Mouse (Mus musculus) forebrain, postnatal 0 days (tissue): ENCODE data around the gene Glb1. TPM values are rescaled to one million over a fixed set of nuclear protein-coding genes. Genes with fewer than 3 reads are reported as not detected.

Experiments
- ATAC-seq: fragments of 200-750 bp; cut with Nextera tagmentation; 2 replicates; pipeline ENCODE4 v1.8.0; 2017; ENCODE audit warnings: mild to moderate bottlenecking, moderate library complexity
- DNase-seq: peaks from one replicate; pipeline ENCODE4 v3.0.0-alpha.2; 2015
- H3K27ac ChIP-seq: fragments of 300-500 bp; sonication (generic); 2 replicates; pipeline ENCODE4 v1.5.1; 2014; ENCODE audit warnings: low read depth, mild to moderate bottlenecking, antibody characterized with exemption, low read length, moderate library complexity, mixed read lengths
- H3K27me3 ChIP-seq: fragments of 300-500 bp; sonication (generic); 2 replicates; pipeline ENCODE4 v1.6.1; 2014; ENCODE audit warnings: mild to moderate bottlenecking, low read length, mixed read lengths; ENCODE audit not compliant: insufficient read depth
- H3K36me3 ChIP-seq: fragments of 300-500 bp; sonication (generic); 2 replicates; pipeline ENCODE4 v1.6.1; 2014; ENCODE audit warnings: mild to moderate bottlenecking, moderate library complexity; ENCODE audit not compliant: insufficient read depth
- H3K4me1 ChIP-seq: fragments of 300-500 bp; sonication (generic); 2 replicates; pipeline ENCODE4 v1.6.1; 2014; ENCODE audit warnings: antibody characterized with exemption; ENCODE audit not compliant: insufficient read depth
- H3K4me2 ChIP-seq: fragments of 300-500 bp; sonication (generic); 2 replicates; pipeline ENCODE4 v1.6.1; 2014; ENCODE audit warnings: low read depth, mild to moderate bottlenecking, moderate library complexity
- H3K4me3 ChIP-seq: fragments of 300-500 bp; sonication (generic); 2 replicates; pipeline ENCODE4 v1.5.1; 2014; ENCODE audit warnings: low read depth, low read length, mixed read lengths
- H3K9ac ChIP-seq: fragments of 300-500 bp; sonication (generic); 2 replicates; pipeline ENCODE4 v1.6.1; 2014; ENCODE audit warnings: mild to moderate bottlenecking
- H3K9me3 ChIP-seq: fragments of 300-500 bp; sonication (generic); 2 replicates; pipeline ENCODE4 v1.6.1; 2016; ENCODE audit warnings: low read length
- CTCF ChIP-seq: sonication (generic); IDR thresholded peaks from 2 replicates; pipeline ENCODE4 v1.5.1; 2016; ENCODE audit warnings: antibody characterized with exemption, control low read depth, low read depth
- WGBS: fragments of 180-500 bp; shearing (Covaris S2); extraction: QIAGEN DNeasy Blood & Tissue Kit; methylation state at CpG from one replicate; pipeline ENCODE4 v1.1.7; 2014; 5-methylcytosine and 5-hydroxymethylcytosine counted together
- polyA plus RNA-seq: library from polyadenylated mRNA; unstranded; fragments of >200 nt; fragmentation: Nextera tagmentation; extraction: Ambion mirVana; gene quantifications from 2 replicates; pipeline ENCODE4 v1.2.1, GENCODE M21; 2015
- total RNA-seq: library from RNA; depleted of rRNA; stranded (reverse); fragments of >200 nt; gene quantifications from 2 replicates; pipeline ENCODE4 v1.2.3, GENCODE M21; 2014

Gene Glb1
- total and polyA plus RNA-seq, 2 experiments from 2014 or later: 26.1 to 32.3 TPM

DNA sequence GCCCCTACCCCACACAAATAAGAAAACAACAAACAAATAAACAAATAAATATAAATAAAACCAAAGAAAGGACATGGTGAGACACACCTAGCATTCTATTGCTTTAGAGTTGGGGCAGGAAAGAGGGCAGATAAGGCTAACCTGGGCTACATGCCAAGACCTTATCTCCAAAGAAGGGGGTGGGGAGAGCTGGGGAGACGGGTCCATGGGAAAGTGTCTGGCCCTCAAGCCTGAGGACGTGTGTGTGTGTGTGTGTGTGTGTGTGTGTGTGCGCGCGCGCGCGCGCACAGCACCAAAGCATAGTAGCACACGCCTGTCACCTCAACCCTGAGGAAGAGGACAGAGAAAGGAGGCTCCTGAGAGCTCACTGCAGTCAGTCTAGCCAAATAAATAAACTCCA is 23.7 kb upstream of the Glb1 start:
- Histone ChIP-seq H3K4me3 (no peak overlapping the region), H3K36me3 (no peaks in the 10 kb centered on the region), H3K9ac (no peak overlapping the region), H3K9me3 (no peaks in the 10 kb centered on the region), H3K27ac (no peak overlapping the region), H3K27me3 (no peaks in the 10 kb centered on the region), H3K4me2 (no peak overlapping the region), H3K4me1 (no peaks in the 10 kb centered on the region)
- no peak for ATAC-seq
- DNase-seq: no peak
- no peak for TF ChIP-seq CTCF
- WGBS: 93% methylated on average over 10 of the region's 10 CpGs

DNA sequence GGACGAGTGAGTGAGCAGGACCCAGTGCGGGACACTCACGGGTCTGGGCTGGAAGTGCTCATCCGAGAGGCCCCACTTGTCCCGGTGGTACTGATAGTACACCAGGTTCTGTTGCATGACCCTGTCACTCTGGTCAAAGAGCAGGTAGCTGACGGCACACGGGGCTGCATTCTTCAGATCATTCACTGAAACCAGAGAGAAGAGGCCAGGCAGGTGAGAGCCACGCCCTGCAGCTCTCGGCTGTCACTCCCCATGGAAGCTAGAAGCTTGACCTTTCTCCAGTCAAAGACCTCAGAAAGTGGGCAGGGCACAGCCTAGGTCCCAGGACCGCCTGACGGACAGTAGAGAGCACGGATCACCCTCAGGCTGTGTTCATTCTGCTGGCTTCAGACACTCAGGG is 21.0 kb upstream of the Glb1 start:
- no peaks in the 10 kb centered on the region for H3K9me3 ChIP-seq
- H3K4me2 ChIP-seq: no peak overlapping the region
- TF ChIP-seq CTCF: no peak
- H3K4me3 ChIP-seq: no peak overlapping the region
- ATAC-seq (no peak), DNase-seq (no peak)
- WGBS: 89% methylated on average over 12 of the region's 12 CpGs
- H3K9ac ChIP-seq: no peak overlapping the region
- H3K27me3 ChIP-seq: no peaks in the 10 kb centered on the region
- 0 out of 2 replicates have a peak, but pooled peaks cover 5% of the 10 kb centered on the region for H3K36me3 ChIP-seq
- H3K4me1 ChIP-seq: no peaks in the 10 kb centered on the region
- H3K27ac ChIP-seq: no peak overlapping the region

- H3K27ac ChIP-seq: no peak overlapping the region
- no peaks in the 10 kb centered on the region for H3K9me3 ChIP-seq
- H3K36me3 ChIP-seq: 0 out of 2 replicates have a peak, but pooled peaks cover 5% of the 10 kb centered on the region
- peak; percentile 71 for TF ChIP-seq CTCF
- H3K4me2 ChIP-seq: no peak overlapping the region
- peak; percentile 82 for DNase-seq
- H3K9ac ChIP-seq: no peak overlapping the region
- WGBS: 71% methylated on average over 17 of the region's 17 CpGs
- ATAC-seq: peak; percentile 72
- H3K27me3 ChIP-seq: no peaks in the 10 kb centered on the region
- no peaks in the 10 kb centered on the region for H3K4me1 ChIP-seq
- H3K4me3 ChIP-seq: no peak overlapping the region
These were observed 19.8 kb upstream of the Glb1 start for GRCm38 (mm10) chr9:114380881-114381733.

DNA sequence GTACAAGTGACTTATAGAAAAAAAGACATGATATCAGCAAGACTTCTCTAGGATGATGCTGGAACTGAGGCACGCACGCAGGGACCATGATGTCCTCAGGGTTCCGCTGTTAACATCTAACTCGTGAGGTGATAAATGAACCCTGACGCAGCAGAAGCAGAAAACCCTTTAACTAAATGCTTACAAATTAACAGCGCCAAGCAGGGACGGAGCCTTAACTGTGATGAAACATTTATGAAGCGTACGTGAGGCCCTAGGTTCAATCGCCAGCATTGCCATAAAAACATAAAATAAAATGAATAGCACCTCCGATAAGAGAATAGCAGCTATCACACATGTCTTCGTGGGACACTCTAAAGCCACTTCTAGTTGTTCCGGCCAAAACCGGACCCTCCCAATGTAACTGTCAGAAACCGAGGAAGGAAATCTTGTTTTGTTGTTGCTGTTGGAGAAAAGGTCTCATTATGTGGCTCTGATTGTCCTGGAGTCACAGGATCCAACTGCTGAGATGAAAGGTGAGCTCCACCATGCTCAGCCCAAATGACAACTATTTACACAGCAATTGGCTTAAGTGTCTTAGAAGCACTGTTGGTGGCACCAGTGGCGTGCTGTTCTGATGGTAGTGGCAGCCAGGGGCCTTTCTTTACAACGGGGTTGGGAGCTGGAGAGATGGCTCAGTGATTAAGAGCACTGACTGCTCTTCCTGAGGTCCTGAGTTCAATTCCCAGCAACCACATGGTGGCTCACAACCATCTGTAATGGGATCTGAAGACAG is 17.8 kb upstream of the Glb1 start:
- H3K4me3 ChIP-seq: no peak overlapping the region
- no peak overlapping the region for H3K27ac ChIP-seq
- 0 out of 2 replicates have a peak, but pooled peaks cover 5% of the 10 kb centered on the region for H3K36me3 ChIP-seq
- H3K27me3 ChIP-seq: no peaks in the 10 kb centered on the region
- 86% methylated on average over 17 of the region's 17 CpGs for WGBS
- ATAC-seq: no peak
- DNase-seq: no peak
- no peak overlapping the region for H3K9ac ChIP-seq
- H3K4me1 ChIP-seq: no peaks in the 10 kb centered on the region
- no peaks in the 10 kb centered on the region for H3K9me3 ChIP-seq
- no peak overlapping the region for H3K4me2 ChIP-seq
- no peak for TF ChIP-seq CTCF

DNA sequence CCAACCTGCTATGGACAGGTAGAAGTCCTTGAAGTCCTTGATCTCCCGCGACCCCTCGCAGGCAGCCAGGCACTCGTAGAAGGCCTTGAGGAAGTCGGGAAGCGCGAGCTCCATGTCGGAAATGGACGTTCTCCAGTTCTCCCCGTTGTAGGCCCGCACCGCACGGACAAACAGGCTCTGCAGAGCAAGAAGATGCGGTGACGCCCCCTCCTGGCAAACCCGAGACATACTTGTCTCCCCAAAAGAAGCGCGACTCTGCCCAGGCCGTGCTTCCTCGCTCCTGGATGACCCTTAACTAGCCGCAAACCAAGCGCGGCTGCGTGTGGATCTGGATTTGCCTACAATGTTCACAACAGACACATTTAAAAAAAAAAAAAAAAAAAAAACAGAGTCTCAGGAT is 16.2 kb upstream of the Glb1 start:
- Histone ChIP-seq H3K4me3 (no peak overlapping the region), H3K9ac (no peak overlapping the region), H3K27me3 (no peaks in the 10 kb centered on the region), H3K4me1 (no peaks in the 10 kb centered on the region), H3K36me3 (0 out of 2 replicates have a peak, but pooled peaks cover 5% of the 10 kb centered on the region), H3K27ac (no peak overlapping the region), H3K4me2 (no peak overlapping the region), H3K9me3 (no peaks in the 10 kb centered on the region)
- no peak for ATAC-seq
- no peak for DNase-seq
- WGBS: 94% methylated on average over 24 of the region's 24 CpGs
- TF ChIP-seq CTCF: no peak

DNA sequence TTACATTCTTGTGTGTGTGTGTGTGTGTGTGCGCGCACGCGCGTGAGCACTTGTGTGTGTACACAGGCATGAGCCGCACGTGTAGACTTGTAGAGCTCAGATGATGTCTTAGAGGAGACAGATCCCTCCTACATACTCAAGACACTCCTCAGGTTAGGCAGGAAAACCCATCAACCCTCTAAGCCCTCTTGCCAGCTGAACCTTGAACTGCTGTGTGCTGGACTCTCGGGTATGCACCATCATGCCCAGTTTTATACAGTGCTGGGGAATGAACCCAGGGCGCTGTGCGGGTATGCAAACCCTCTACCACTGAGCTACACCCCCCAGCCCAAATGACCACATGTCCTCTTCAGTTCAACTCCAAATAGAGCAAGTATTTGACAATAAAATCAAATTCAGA is 15.7 kb upstream of the Glb1 start:
- 97% methylated on average over 10 of the region's 10 CpGs for WGBS
- Histone ChIP-seq H3K36me3 (0 out of 2 replicates have a peak, but pooled peaks cover 5% of the 10 kb centered on the region), H3K9ac (no peak overlapping the region), H3K4me1 (no peaks in the 10 kb centered on the region), H3K27me3 (no peaks in the 10 kb centered on the region), H3K4me3 (no peak overlapping the region), H3K9me3 (no peaks in the 10 kb centered on the region), H3K4me2 (no peak overlapping the region), H3K27ac (no peak overlapping the region)
- ATAC-seq (no peak), DNase-seq (no peak)
- no peak for TF ChIP-seq CTCF

DNA sequence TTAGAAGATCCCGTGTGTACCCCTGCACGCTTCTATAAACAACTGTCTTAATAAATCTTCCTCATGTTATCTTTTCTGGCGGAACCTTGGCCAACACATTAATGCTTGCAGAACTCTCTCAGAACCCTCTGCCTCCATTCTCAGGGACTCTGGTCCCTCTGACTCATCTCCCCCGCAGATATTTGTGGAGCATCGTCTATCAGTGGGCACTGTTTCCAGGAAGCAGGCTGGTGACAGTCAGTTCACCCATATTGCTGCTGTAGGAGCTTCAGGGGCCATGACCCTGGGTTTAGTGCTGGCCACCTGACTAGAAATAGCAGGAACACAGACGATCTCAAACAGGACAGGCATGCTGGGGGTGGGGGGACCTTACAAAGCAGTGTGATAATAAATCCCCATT is 13.8 kb upstream of the Glb1 start:
- Histone ChIP-seq H3K27ac (no peak overlapping the region), H3K4me2 (no peak overlapping the region), H3K4me3 (no peak overlapping the region), H3K9ac (no peak overlapping the region), H3K9me3 (no peaks in the 10 kb centered on the region), H3K4me1 (no peaks in the 10 kb centered on the region; the same call in 1 of the 2 replicates), H3K27me3 (no peaks in the 10 kb centered on the region), H3K36me3 (0 out of 2 replicates have a peak, but pooled peaks cover 5% of the 10 kb centered on the region)
- DNase-seq (no peak), ATAC-seq (no peak)
- no peak for TF ChIP-seq CTCF
- WGBS: 80% methylated on average over 6 of the region's 6 CpGs
